Mouse (Mus musculus) adrenal gland, postnatal 25 days (tissue): ENCODE measurements at regions not wholly inside any gene's neighbourhood (a gene's known extent, or its start where the extent isn't known, plus 50 kb on each side); places are given as distances from the start of the nearest gene placed in this dataset.
A peak's percentile ranks its signal among the peaks of the same experiment; 100 is the strongest.
"Not testable (repeated sequence)": the region's sequence is repeated elsewhere in the genome, so short reads cannot be mapped to it uniquely, and the experiment has no call there.

ENCODE experiments used
- DNase-seq: peaks from one replicate; pipeline ENCODE4 v3.0.0; 2021; ENCODE audit warnings: mixed read lengths

GRCm38 (mm10) chr14:89922316-89922715 lies 1451.1 kb upstream of the Pcdh20 start:
- no peak for DNase-seq

- DNase-seq, result peak; percentile 8
Measured at GRCm38 (mm10) chr14:89920586-89920985, 1449.4 kb upstream of the Pcdh20 start.

- DNase-seq, result not testable (repeated sequence)
Measured at GRCm38 (mm10) chr14:89898701-89899227, 1427.6 kb upstream of the Pcdh20 start.

GRCm38 (mm10) chr14:89898135-89898534 lies 1426.9 kb upstream of the Pcdh20 start:
- DNase-seq, result not testable (repeated sequence)

GRCm38 (mm10) chr14:89896891-89897290 lies 1425.7 kb upstream of the Pcdh20 start:
- not testable (repeated sequence) for DNase-seq
